7 mouse cellular contexts compared by ENCODE assay signal in the genomic region with DNA sequence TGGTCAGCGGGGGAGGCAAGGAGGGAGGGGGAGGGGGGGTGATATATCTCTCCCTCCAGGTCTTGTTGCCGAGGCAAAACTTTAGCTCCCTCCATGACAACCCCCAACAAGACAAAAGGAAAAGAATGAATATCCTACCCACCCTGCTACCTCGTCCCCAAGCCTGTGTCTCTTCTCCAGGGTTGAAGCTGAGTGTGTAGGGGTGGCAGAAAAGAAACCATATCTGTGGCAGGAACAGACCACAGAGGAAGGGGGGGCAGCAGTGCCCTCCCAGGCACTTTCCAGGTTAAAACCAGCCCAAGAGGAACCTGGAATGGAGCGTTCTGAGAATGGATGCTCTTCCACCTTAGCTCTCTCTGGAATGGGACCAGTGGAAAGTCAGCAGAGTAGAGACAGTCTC. TPM values are rescaled to one million over a fixed set of nuclear protein-coding genes. Genes with fewer than 3 reads are reported as not detected.
DNase-seq lines count a peak whose midpoint lies in the region; ATAC-seq lines count a peak whose summit lies in the region.

A gene (plus strand): TSS at position 301 of the 400 bp plus-strand sequence.

- no peaks in the 10 kb centered on the region for H3K36me3 ChIP-seq in lung, embryonic 16.5 days (ENCODE audit: control insufficient read depth, insufficient read depth, low read length)
- no peaks in the 10 kb centered on the region for H3K36me3 ChIP-seq in embryonic facial prominence, embryonic 15.5 days
- no peaks in the 10 kb centered on the region for H3K36me3 ChIP-seq in intestine, embryonic 14.5 days (ENCODE audit: control insufficient read depth, insufficient read depth, low read length)
- H3K36me3 ChIP-seq in midbrain, embryonic 14.5 days (ENCODE audit: control insufficient read depth, insufficient read depth, low read length): no peaks in the 10 kb centered on the region

- peak within 1 kb of the TSS; percentile 65 for H3K4me2 ChIP-seq in lung, embryonic 16.5 days (ENCODE audit: low read depth, low read length)
- H3K4me2 ChIP-seq in embryonic facial prominence, embryonic 15.5 days (replicated peaks): peak within 1 kb of the TSS; percentile 87
- peak within 1 kb of the TSS; percentile 91 for H3K4me2 ChIP-seq in intestine, embryonic 14.5 days (ENCODE audit: low read length)
- H3K4me2 ChIP-seq in midbrain, embryonic 14.5 days (ENCODE audit: low read length): peak within 1 kb of the TSS; percentile 87

- 47% methylated on average over 4 of the region's 4 CpGs for WGBS in lung, embryonic 16.5 days
- WGBS in embryonic facial prominence, embryonic 15.5 days: 30% methylated on average over 4 of the region's 4 CpGs
- WGBS in intestine, embryonic 14.5 days: 40% methylated on average over 4 of the region's 4 CpGs
- WGBS in midbrain, embryonic 14.5 days: 42% methylated on average over 4 of the region's 4 CpGs

- no peak within 1 kb of the TSS for H3K27ac ChIP-seq in lung, embryonic 16.5 days (ENCODE audit: low read length)
- peak within 1 kb of the TSS; percentile 75; the same call in 1 of the 2 replicates for H3K27ac ChIP-seq in embryonic facial prominence, embryonic 15.5 days (replicated peaks)
- peak within 1 kb of the TSS; percentile 44 for H3K27ac ChIP-seq in intestine, embryonic 14.5 days (ENCODE audit: low read depth)
- H3K27ac ChIP-seq in midbrain, embryonic 14.5 days (replicated peaks; ENCODE audit: low read depth, low read length): peak within 1 kb of the TSS; percentile 99

- peaks cover 20% of the 10 kb centered on the region for H3K27me3 ChIP-seq in lung, embryonic 16.5 days (ENCODE audit: control insufficient read depth, insufficient read depth, low read depth, low read length)
- peaks cover 8% of the 10 kb centered on the region; the same call in 1 of the 2 replicates for H3K27me3 ChIP-seq in embryonic facial prominence, embryonic 15.5 days
- peaks cover 6% of the 10 kb centered on the region; the same call in 1 of the 2 replicates for H3K27me3 ChIP-seq in intestine, embryonic 14.5 days (replicated peaks; ENCODE audit: control insufficient read depth, insufficient read depth, low read length)
- peaks cover 12% of the 10 kb centered on the region; the same call in 1 of the 2 replicates for H3K27me3 ChIP-seq in midbrain, embryonic 14.5 days (ENCODE audit: control insufficient read depth, insufficient read depth, low read length)

- no peaks in the 10 kb centered on the region for H3K9me3 ChIP-seq in lung, embryonic 16.5 days (ENCODE audit: control insufficient read depth, low read length)
- no peaks in the 10 kb centered on the region for H3K9me3 ChIP-seq in embryonic facial prominence, embryonic 15.5 days (replicated peaks)
- H3K9me3 ChIP-seq in intestine, embryonic 14.5 days (ENCODE audit: control insufficient read depth, low read length): no peaks in the 10 kb centered on the region
- H3K9me3 ChIP-seq in midbrain, embryonic 14.5 days (ENCODE audit: control insufficient read depth, low read length): no peaks in the 10 kb centered on the region

- H3K9ac ChIP-seq in lung, embryonic 16.5 days (ENCODE audit: low read length): peak within 1 kb of the TSS; percentile 66
- 0 out of 2 replicates have a peak within 1 kb of the TSS, but pooled peaks have one; percentile 15 for H3K9ac ChIP-seq in embryonic facial prominence, embryonic 15.5 days
- peak within 1 kb of the TSS; percentile 13; the same call in 1 of the 2 replicates for H3K9ac ChIP-seq in intestine, embryonic 14.5 days (ENCODE audit: low read length)
- no peak within 1 kb of the TSS for H3K9ac ChIP-seq in midbrain, embryonic 14.5 days (replicated peaks; ENCODE audit: low read length)

- peak within 1 kb of the TSS; percentile 53 for H3K4me3 ChIP-seq in lung, embryonic 16.5 days (ENCODE audit: low read length)
- H3K4me3 ChIP-seq in embryonic facial prominence, embryonic 15.5 days (replicated peaks): peak within 1 kb of the TSS; percentile 75
- H3K4me3 ChIP-seq in intestine, embryonic 14.5 days (ENCODE audit: low read depth, low read length): peak within 1 kb of the TSS; percentile 76
- H3K4me3 ChIP-seq in midbrain, embryonic 14.5 days (replicated peaks; ENCODE audit: low read depth, low read length): peak within 1 kb of the TSS; percentile 81

- H3K4me1 ChIP-seq in lung, embryonic 16.5 days (replicated peaks; ENCODE audit: control insufficient read depth, insufficient read depth, low read length): peaks cover 30% of the 10 kb centered on the region
- H3K4me1 ChIP-seq in embryonic facial prominence, embryonic 15.5 days: peaks cover 68% of the 10 kb centered on the region
- peaks cover 37% of the 10 kb centered on the region for H3K4me1 ChIP-seq in intestine, embryonic 14.5 days (replicated peaks; ENCODE audit: control insufficient read depth, insufficient read depth, low read length)
- H3K4me1 ChIP-seq in midbrain, embryonic 14.5 days (ENCODE audit: control insufficient read depth, insufficient read depth, low read length): peaks cover 36% of the 10 kb centered on the region

- no peak for ATAC-seq in lung, embryonic 16.5 days (ENCODE audit: low read depth)
- no peak for ATAC-seq in embryonic facial prominence, embryonic 15.5 days (ENCODE audit: insufficient number of reproducible peaks, low FRiP score, low TSS enrichment, low read depth)
- no peak for ATAC-seq in intestine, embryonic 14.5 days (replicated peaks; ENCODE audit: low FRiP score, low TSS enrichment, low read depth)
- ATAC-seq in midbrain, embryonic 14.5 days (ENCODE audit: low FRiP score, low TSS enrichment): no peak
- no peak for ATAC-seq in granulocyte monocyte progenitor cell, adult 5-6 weeks (replicated peaks; ENCODE audit: poor library complexity, severe bottlenecking)

- no peak for DNase-seq in lung, postnatal 4 days
- no peak for DNase-seq in intestine, embryonic 14.5 days (ENCODE audit: low spot score)
- no peak for DNase-seq in midbrain, embryonic 14.5 days
- DNase-seq in thymus, postnatal 4 days: no peak

RNA-seq across cellular contexts. Expression of the gene that starts here (rescaled TPM):
- polyA plus RNA-seq in lung, embryonic 16.5 days (2015; fragmentation: Nextera tagmentation; extraction: Ambion mirVana): 21.9 and 22.7 TPM in 2 replicates
- 45.7 and 48.2 TPM in 2 replicates for polyA plus RNA-seq in embryonic facial prominence, embryonic 15.5 days (2015; fragmentation: Nextera tagmentation; extraction: Ambion mirVana)
- 31.5 and 34.8 TPM in 2 replicates for polyA plus RNA-seq in intestine, embryonic 14.5 days (2014; fragmentation: Nextera tagmentation; extraction: Ambion mirVana)
- polyA plus RNA-seq in midbrain, embryonic 14.5 days (2014; fragmentation: Nextera tagmentation; extraction: Ambion mirVana): 130 and 136 TPM in 2 replicates
- not detected in 2 replicates for total RNA-seq in granulocyte monocyte progenitor cell, adult 5-6 weeks (2014; fragmentation: Nextera tagmentation)
- total RNA-seq in granulocyte monocyte progenitor cell, adult 5-6 weeks (2017): not detected in 2 replicates
